Comparison of ENCODE assay signal across 9 mouse cellular contexts in genomic region chr2:31924811-31925210, GRCm38 (mm10). TPM values are rescaled to one million over a fixed set of nuclear protein-coding genes. Genes with fewer than 3 reads are reported as not detected.
A peak's percentile ranks its signal among the peaks of the same experiment; 100 is the strongest.
DNase-seq lines count a peak whose midpoint lies in the region; ATAC-seq lines count a peak whose summit lies in the region.
"Had no signal": no experiment of that assay in that cellular context is flagged by ENCODE, and none has a peak within 500 bp of the region (broad histone marks: within the 10 kb centered on the region; RNA-seq: fewer than 3 reads in every experiment).

No protein-coding gene starts in this region.

- H3K27me3 ChIP-seq in hindbrain, embryonic 14.5 days (ENCODE audit: control insufficient read depth, insufficient read depth, low read length): no peaks in the 10 kb centered on the region

- H3K27ac ChIP-seq in hindbrain, embryonic 14.5 days: no peak overlapping the region

- ATAC-seq in hindbrain, embryonic 14.5 days (ENCODE audit: low FRiP score): no peak
- ATAC-seq: forebrain, embryonic 14.5 days had no signal

- H3K36me3 ChIP-seq in hindbrain, embryonic 14.5 days (replicated peaks; ENCODE audit: control insufficient read depth, insufficient read depth): no peaks in the 10 kb centered on the region

- no peaks in the 10 kb centered on the region for H3K9me3 ChIP-seq in hindbrain, embryonic 14.5 days (ENCODE audit: control insufficient read depth, low read length)

- peak; percentile 28 for DNase-seq in cerebellum, adult 11-12 months
- no peak for DNase-seq in cerebellum, adult 8-10 months
- peak; percentile 7 for DNase-seq in thymus, postnatal 0 days (ENCODE audit: low spot score)
- DNase-seq in thymus, postnatal 25 days: no peak
- DNase-seq in kidney, postnatal 4 days: peak; percentile 77 to 83
- DNase-seq in testis, postnatal 10 days (ENCODE audit: low spot score): peak; percentile 66
- DNase-seq in right cerebral cortex, postnatal 4 days: no peak
- no peak for DNase-seq in hindbrain, embryonic 14.5 days (ENCODE audit: low spot score)

- WGBS in hindbrain, embryonic 14.5 days: 33% methylated on average over 9 of the region's 9 CpGs

- no peaks in the 10 kb centered on the region for H3K4me1 ChIP-seq in hindbrain, embryonic 14.5 days (replicated peaks; ENCODE audit: control insufficient read depth, insufficient read depth, low read length)

- no peak overlapping the region for H3K9ac ChIP-seq in hindbrain, embryonic 14.5 days

- no peak overlapping the region for H3K4me2 ChIP-seq in hindbrain, embryonic 14.5 days (replicated peaks)

- H3K4me3 ChIP-seq in hindbrain, embryonic 14.5 days (replicated peaks; ENCODE audit: low read length): no peak overlapping the region

RNA-seq across cellular contexts. Expression of gene Aif1l, which starts 25.1 kb away (rescaled TPM):
- polyA plus RNA-seq in thymus, postnatal 0 days (2015; fragmentation: Nextera tagmentation; extraction: Ambion mirVana): 5.0 and 6.0 TPM in 2 replicates
- 22.8 and 28.4 TPM in 2 replicates for polyA plus RNA-seq in hindbrain, embryonic 14.5 days (2014; fragmentation: Nextera tagmentation; extraction: Ambion mirVana)

RNA-seq across cellular contexts. Expression of gene Lamc3, which starts 37.7 kb away (rescaled TPM):
- polyA plus RNA-seq in thymus, postnatal 0 days (2015; fragmentation: Nextera tagmentation; extraction: Ambion mirVana): 0.09 and 0.21 TPM in 2 replicates
- polyA plus RNA-seq in hindbrain, embryonic 14.5 days (2014; fragmentation: Nextera tagmentation; extraction: Ambion mirVana): 4.9 and 6.1 TPM in 2 replicates

RNA-seq across cellular contexts. Expression of gene Nup214, which starts 49.4 kb away (rescaled TPM):
- polyA plus RNA-seq in thymus, postnatal 0 days (2015; fragmentation: Nextera tagmentation; extraction: Ambion mirVana): 115 and 138 TPM in 2 replicates
- polyA plus RNA-seq in hindbrain, embryonic 14.5 days (2014; fragmentation: Nextera tagmentation; extraction: Ambion mirVana): 46.7 and 53.5 TPM in 2 replicates

Comparison
In these comparisons a context has a peak if more than half of its experiments do, and no peak if none do; other contexts are left out.
1. DNase-seq: peak in cerebellum, adult 11-12 months (single experiment), thymus, postnatal 0 days (single experiment), kidney, postnatal 4 days (2 of 2) and testis, postnatal 10 days (single experiment); none in cerebellum, adult 8-10 months (single experiment), thymus, postnatal 25 days (single experiment), right cerebral cortex, postnatal 4 days (single experiment) and hindbrain, embryonic 14.5 days (single experiment).